Mouse (Mus musculus): ENCODE results near the gene Lgalsl.

Gene Lgalsl

DNA sequence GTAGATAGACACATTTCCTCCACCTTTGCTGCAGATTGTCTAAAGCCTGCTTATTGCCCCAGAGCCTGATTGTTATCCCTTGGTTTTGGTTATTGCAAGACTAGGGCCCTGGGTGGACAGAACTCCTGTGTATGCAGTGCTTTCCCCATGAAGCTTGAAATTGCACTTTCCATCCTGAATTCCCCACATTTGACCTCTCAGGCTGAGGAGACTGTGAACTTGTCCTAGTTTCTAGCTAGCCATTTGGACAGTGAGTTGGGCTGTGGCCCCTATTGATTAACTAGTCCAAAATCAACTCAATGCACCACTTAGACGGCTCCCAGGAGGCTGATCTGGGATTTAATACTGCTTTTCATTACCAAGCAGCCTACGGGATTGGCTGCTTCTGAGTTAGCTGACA, 6.9 kb downstream of the Lgalsl start:
- DNase-seq (ENCODE audit: low spot score), result no peak

DNA sequence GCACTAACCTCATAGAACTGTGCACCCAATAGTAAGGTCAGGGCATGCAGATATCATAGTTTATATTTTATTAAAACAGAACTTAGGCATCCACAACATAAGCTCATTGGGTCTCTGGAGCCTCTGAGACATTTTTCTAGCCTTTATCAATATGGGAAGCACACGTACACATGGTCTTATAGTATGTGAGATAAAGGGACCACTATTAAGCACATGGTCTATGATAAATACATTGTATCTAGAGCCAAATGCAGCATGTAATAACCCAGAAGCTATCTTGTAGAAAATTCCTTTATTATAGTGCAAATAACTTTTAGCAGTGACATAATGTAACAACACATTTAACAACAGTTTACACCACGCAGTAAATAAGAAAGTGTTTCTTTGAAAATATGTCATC, 7.6 kb downstream of the Lgalsl start:
- DNase-seq (ENCODE audit: low spot score), result no peak

DNA sequence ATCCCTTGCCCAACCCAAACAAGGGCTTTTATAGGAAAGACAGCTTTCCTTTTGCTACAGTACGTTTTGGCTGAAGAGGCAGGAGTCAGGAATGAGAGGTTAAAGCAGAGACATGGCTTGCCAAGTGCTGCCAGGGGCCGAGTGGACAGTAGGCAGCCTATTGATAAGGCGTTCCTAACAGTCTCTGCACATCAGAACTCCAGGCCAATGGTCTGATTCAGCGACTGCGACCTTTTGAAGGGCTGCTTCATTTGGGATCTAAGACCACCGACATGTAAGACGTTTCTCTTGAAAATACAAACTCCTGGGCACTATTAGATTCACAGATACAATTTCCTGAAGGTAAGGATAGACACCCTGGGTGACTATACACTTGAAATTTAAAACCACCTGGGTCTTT, 9.5 kb downstream of the Lgalsl start:
- no peak for DNase-seq (ENCODE audit: low spot score)

DNA sequence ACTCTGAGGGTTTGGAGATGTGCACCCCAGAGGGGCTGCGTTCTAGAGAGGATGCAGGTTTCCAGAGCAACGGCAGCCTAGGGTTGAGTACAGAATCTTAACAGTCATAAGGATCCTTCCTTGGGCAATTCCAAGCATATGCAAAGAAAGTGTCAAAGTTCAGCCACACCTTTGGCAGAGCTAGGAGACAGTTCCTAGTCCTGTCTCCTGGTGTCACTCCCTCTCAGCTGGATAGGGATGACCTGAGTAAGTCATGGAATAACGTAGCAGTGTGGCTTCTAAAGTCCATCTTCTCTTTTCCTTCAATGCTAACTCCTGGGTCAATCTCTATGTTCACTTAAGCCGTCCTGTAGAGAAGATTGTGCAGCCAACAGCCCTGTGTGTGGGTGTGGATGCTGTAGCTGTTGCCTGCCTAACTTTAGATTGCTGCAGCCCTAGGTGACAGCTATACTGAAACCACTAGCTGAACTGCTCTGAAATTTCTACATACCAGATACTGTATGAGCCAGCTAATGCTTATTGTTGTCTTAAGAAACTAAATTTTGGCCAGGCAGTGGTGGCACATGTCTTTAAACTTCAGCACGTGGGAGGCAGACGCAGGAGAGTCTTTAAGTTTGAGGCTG, 16.8 kb downstream of the Lgalsl start:
- no peak for DNase-seq (ENCODE audit: low spot score)

DNA sequence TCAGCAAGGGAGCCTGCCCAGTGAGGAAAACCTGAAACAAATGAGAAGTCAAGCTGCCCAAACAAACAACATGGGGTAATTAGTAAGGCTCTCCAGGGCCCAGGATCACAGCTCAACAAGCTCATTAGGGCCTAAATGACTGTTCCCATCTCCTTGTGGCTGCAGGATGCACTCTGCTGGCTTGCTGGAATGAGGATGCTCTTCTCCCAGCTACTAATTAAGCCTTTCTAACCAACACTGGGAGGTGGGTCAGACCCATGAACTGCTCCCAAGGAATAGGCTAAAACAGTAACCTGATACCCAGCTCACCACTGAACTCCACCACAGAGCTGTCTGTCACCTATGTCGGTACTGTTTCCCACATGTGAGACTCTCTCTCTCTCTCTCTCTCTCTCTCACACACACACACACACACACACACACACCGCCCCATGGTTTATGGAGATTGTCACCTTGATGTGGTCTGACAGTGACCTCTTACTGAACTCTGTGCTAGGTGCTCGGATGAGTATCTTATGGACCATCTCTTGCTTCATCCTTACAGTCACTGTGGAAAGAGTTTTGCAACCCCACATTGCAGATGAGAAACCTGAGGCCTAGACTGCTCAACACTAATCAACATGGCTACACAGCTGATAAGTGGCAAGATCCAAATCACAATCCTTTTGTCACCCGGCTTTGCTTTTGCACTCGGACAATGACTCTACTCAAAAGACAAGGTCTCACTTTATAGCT, 18.5 kb downstream of the Lgalsl start:
- no peak for DNase-seq (ENCODE audit: low spot score)

DNA sequence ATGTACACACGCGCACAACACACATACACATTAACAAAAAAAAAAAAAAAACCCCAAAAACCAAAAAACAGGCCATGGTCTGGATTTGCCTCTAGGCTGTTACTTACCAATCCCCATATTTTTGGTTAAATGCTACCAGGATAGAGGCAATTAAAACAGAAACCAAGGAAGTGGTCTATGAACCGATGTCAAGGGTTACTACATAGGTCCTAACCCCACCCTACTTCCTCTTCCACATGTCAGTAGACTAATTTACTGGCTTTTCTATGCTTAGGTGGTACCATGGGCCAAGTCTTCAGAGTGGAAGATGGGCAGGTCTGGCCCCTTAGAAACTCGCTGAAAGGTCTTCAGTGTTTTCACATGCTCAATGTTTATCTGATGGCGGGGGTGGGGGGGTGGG, 24.2 kb downstream of the Lgalsl start:
- DNase-seq (ENCODE audit: low spot score), result no peak

DNA sequence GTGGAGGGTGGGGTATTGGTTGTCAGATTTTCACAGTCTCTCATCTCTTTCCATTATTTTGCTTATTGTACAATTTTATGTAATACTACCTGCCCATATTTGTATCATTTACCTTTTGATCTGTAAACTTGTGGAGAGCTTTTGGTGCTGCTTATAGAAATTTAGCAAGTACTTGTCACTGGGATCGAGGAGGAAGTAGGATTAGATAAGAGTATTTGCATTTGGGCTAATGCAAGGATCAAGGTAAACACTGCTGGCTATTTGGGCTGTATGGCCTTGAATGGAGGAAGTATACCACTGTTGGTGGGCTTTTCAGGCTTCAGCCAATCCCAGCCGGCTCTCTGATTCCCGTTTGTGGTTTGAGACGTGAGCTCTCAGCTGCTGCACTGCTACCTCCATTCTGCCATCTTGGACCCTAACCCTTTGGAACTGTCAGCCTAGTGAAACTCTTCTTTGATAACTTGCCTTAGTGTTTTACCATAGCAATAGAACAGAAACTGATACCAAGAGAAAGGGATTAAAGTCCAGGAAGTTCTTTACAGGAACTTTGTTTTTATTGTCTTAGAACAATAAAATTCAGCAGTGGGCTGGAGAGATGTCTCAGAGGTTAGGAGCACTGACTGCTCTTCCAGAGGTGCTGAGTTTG, 25.1 kb downstream of the Lgalsl start:
- DNase-seq (ENCODE audit: low spot score), result no peak

DNA sequence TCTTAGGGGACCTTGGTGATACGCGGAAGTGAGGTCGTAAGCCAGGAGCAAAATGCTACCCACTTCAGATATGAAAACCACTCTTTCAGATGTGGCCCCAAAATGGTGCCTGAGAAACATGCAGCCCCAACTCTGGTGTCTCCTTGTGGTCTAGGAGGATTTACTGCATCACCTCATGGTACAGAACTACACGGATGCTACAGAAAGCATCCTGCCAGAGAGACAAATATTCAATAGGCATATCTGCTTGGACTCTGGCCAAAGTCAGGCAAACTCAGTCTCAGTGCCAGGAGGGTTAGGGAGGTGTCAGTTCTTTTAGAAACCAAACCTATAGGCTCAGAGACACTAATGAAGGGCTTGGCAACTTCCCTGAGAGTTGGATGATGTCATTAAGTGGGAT, 26.4 kb downstream of the Lgalsl start:
- DNase-seq (ENCODE audit: low spot score), result no peak

DNA sequence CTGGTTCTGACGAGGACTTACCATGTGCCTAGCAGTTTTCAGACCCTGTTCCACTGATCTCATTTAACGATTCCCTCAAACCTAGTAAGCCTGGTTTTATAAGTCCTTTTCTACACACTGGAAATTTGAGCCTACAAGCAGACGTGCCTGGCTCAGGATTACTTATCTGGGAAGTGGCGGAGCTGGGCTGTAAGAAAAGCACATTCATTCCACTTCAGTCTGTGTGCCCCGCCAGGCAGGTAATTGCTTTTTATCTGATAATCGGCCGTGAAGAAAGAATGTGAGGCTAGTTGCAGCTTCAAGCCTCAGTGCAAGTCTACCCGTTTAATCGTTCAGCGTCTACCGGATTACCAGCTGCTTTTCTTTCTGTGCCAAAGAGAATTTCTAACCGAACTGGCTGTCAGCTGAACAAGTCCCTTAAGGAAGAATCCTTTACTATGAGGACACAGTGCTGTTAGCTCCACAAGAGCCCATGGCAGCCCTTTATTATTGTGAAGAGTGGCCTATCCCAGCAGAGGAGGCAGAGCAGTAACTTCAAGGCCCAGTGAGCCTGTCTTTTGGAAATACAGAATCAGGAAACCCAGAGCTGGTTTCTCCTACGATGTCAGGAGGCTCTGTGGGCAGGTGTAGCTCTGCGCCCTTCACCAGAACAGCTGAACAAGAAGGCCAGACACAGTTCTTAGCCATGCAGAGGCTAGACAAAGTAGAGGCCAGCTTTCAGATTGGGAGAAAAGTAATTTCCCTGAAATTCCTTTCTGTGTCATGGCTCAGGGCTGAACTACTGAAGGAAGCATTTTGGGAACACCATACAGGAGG, 30.4 kb downstream of the Lgalsl start:
- DNase-seq (ENCODE audit: low spot score), result peak; percentile 65

DNA sequence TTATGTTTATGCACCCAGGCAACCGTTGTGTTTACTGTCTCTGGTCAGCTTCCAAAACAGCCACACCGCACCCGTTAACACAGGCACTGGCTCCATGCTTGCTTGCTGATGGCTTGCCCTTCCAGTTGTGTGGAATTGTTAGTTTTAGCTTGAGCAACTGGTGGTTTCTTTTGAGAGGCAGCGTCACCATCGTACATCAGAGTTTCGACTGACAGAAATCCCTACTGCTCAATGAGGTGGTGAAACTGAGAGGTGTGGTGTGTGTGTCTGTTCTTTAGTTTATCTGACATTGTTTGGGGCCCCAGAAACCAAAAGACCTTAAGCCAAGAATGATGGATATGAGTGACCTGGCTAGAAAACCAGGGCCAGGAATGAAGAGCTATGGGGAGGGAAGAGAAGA, 33.0 kb downstream of the Lgalsl start:
- no peak for DNase-seq (ENCODE audit: low spot score)

DNA sequence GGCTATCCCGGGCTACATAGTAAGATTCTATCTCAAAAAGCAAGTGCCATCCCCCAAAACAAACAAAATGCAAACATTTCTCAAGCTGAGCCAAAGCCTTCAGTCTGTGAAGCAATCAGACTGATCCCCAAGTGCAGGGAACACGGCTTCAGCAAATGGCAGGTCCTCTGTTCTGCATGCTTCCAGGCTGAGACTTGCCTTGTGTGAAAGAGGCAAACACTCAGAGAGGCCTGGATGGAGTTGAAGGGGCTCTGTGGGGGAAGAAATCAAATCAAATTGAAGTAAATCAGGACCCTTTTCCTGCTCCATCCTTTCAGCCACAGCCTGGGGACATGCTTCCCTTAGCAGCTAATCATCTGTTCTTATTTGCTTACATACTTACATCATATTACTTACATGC, 35.4 kb downstream of the Lgalsl start:
- DNase-seq (ENCODE audit: low spot score), result no peak

DNA sequence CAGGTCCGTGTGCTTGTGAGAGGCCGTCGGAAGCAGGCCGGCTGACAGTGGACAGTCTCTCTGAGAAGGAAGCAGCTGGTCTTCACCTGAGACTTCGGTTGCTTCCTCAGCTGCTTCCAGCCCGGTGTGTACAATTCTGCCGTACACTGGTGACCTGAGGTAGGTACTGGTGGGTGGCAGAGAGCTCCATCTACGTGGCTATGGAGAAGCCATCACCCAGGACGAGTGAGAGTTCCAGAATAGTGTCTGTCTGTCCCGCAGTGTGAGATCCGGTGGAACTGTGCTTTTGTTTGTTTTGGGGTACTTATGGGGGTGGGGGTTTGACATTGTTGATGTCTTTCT, 36.0 kb downstream of the Lgalsl start:
- DNase-seq (ENCODE audit: low spot score), result no peak

DNA sequence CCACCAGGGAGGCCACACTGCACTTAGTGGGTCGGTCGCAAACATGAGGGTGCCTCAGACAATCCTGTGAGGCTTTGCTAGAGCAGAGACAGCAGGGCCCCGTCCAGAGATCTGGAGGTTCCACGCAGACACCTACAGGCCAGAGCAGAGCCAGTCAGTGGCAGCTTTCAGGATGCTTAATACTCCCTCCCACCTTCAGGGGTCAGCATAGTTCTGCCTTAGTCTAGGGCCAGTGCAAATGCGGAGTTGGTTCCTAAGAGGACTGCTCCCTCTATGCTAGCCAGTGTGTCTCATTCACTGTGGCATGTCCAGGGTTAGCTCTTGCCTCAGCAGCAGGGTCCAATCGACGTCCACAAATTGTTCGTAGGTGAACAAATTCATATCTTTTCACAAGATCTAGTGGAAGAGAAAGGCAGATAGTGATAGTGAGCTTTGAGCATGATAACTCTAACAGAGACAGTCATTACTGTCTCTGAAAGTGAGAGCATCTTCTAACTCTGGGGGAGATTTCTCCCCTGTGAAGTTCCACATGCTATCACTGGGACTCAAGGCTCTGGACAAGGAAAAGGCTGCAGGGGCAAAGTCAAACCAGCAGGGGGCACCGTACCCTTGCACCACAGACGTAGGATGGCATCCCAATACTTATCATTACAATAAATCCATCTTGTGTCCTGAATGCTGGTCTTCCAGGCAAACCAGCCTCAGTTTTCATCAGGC, 36.5 kb downstream of the Lgalsl start:
- DNase-seq (ENCODE audit: low spot score), result peak; percentile 93

DNA sequence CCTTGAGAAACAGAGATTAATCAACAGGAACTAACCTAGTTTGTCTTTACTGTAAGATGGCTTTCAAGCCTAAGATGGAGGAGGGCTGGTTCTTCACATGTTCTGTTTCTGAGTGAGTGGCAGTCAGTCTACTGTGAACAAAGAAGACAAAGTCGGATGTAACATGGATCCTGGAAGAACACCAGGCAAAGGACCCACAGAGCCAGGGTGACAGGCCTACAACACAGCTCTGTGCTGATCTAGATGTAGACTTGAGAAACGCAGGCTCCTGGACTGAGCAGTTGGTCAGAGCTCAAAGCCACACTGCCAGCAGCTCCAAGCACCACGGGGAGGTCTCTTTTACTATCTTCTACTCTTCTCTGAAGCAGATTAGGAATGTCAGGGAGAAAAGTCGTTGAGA, 37.2 kb downstream of the Lgalsl start:
- no peak for DNase-seq (ENCODE audit: low spot score)

DNA sequence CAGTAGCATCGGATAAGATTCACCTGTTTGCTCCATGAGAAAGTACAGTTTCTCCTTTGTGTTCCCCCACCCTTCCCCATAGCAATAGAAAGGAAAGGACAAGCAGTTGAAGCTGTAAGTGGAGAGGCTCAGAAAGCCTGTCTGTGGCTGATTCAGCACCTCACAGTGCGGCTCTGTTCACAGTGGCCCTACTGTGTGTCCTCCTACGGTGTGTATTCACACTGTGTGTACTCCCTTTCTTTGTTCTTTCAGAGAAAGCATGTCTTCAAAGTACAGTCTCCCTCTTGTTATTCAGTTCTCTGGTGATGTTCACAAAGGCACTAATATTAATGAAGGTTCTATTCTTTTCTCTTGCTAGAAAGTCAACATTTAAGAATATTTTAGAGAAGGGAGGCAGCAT, 38.2 kb downstream of the Lgalsl start:
- no peak for DNase-seq (ENCODE audit: low spot score)

DNA sequence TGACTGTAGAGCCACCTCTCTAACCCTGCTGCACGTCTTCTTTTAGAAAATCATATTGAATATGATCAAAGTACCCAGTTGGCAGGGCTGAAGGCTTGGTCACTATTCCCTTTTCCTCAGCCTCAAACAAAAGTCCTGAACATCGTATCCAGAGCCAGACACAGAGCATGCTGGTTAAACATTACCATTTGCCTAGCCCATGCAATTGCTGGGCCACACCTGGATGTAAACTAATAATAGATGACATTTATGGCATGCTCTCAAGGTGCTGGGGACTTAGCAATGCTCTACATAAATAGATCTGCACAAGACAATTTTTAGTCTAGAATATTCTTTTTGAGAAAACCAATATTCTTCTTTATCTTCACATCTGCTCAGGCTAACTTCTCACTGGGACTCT, 39.5 kb downstream of the Lgalsl start:
- no peak for DNase-seq (ENCODE audit: low spot score)

DNA sequence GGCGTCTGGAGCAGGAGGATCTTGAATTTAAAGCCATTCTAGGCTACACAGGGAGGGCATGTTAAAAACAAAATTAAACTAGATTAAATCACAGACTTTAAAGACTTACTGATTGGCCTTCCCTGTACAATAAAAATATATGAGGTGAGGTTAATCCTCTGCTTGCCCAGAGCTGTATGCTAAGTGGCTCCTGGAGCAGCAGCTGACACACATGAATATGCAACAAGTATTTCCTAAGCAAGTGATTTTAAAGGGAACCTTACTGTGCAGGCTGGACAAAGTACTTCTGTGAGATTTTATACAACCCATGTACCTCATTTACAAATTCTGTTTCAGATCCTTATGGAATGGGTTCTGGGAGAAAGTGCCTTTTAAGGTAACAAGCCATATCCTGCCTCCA, 41.8 kb downstream of the Lgalsl start:
- no peak for DNase-seq (ENCODE audit: low spot score)

DNA sequence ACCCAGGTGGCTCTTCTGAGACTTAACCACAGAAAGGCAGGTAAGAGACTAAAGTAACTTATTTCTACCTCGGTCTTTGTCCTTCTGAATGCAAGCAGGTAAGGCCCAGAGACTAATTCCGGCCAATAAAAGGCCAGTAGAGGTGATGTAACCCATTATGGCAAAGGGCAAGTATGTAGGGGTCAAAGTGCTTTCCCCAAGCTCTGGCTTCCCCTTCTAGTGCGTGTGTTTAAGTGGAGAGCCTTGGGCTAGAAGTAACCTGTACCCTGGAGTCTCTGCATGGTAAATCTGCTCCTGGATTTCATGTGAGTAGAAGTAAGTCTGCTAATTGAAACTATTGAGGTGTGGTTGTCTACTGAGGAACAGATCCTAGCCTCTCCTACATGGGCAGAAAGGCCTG, 42.8 kb downstream of the Lgalsl start:
- DNase-seq (ENCODE audit: low spot score), result no peak

DNA sequence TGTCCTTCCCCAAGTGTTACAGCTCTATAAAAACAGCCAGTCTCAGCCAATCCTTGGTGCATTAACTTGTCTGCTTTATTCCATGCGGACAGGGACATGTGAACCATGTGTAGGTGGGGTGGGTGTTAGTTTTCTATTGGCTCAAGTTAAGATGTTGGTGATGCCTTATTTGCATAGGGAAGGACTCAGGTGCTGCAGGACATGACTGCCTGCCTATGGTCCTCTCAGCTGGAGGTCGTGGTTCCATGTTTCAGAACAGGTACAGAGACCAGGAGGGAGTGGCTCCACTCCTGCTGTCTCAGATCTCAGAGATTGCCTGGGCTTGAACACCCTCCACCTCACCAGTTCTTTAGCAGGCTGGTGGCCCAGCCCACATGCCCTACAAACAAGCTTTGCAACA, 44.7 kb downstream of the Lgalsl start:
- DNase-seq (ENCODE audit: low spot score), result no peak

DNA sequence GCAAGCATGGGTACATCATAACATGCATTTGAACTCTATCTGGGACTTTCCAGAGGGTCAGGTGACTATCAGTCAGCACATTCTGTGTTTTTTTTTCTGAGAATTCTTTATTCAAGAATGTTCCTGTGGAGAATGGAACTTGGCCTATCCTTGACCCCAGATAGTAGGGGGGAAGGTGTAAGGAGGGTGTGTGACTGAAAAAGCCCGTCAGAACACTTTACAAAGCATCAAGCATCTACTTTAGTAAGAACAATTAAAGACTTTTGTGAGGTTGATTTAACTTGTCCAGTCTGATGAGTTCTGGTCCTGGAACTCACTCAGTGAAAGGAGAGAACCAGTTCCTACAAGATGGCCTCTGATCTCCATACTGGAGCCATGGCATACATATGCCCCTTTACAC, 45.7 kb downstream of the Lgalsl start:
- no peak for DNase-seq (ENCODE audit: low spot score)

DNA sequence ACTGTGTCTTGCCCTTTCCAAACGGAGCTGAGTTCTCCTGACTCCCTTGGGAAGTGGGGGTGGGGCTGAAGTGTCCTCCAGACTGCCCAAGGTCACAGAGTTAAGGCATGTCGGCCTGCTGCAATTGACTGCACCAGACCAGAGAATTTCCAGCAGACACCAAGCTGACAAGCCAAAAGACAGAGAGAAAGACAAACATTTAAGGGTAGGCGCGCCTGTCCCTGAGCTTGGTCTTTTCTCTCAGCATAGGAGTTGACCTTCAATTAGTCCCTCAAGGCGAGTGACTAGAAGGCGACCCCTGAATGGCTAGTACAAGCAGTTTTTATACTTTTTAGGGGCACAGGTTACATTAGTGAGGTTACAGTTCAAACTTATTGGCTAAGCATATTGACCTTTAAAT, 46.1 kb downstream of the Lgalsl start:
- DNase-seq (ENCODE audit: low spot score), result no peak

DNA sequence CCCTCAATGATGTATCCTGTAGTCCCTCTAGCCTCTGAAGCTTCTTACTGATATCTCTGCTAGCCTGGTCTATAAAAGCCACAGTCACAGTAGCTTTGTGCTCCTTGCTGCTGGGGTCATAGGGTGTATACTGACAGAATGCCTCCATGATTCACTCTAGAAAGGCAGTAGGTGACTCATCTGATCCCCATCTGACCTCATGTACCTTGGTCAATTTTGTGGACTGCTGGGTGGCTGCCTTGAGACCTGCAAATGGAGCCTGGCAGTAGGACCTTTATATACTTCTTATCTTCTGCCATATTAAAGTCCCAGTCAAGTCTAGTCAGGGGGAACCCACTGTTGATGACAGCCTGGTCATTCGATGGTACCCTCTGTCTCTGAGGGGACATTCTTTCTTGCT, 47.4 kb downstream of the Lgalsl start:
- no peak for DNase-seq (ENCODE audit: low spot score)

All from embryo, embryonic 10.5 days (tissue).